Mouse (Mus musculus): ENCODE data around the gene Bbx. TPM values are rescaled to one million over a fixed set of nuclear protein-coding genes. Genes with fewer than 3 reads are reported as not detected.

Bbx gene
- polyA plus RNA-seq, 1 experiment from 2014 or later: 65.4 TPM

DNA sequence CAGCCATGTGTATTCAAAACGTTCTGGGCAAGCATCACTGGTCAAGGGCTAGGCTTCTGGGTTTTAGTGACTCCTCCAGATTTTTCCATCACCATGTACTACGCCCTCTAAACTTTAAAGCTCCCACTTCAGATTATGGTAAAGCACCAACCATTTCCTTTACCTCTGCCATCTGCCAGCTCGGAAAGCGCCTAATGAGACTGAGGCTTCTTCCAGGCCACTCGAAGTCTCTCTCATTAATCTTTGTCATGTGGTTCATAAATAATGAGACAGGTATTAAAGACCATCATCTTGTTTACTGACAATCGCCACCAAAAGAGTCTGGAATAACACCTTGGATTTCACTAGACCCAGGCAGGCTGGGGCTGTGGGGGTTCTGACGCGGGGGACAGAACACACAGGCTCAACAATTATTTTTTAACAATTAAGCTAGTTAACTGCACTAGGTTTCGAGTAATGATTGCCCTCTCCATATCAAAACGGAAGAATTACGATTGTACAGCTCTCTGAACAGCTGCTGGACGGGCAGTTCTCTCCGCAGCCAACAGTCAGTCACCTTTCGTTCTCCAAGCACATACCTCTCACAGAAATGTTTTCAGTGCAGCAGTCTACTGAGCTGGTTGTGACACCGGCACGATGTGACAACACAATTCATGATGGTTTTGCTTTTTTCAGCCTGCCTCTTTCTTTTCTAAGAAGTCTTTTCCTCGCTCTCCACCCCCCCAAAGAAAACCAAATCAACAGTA, 68.6 kb downstream of the Bbx start:
- 18% methylated on average over 17 of the region's 17 CpGs for WGBS
- peak overlapping the region; percentile 62 for H3K4me2 ChIP-seq
- peak; percentile 53; the same call in 1 of the 2 replicates for ATAC-seq (replicated peaks; ENCODE audit: low FRiP score)
- H3K27ac ChIP-seq: peak overlapping the region; percentile 92
- H3K27me3 ChIP-seq: no peaks in the 10 kb centered on the region
- H3K4me3 ChIP-seq (replicated peaks): peak overlapping the region; percentile 48
- H3K36me3 ChIP-seq: no peaks in the 10 kb centered on the region
- H3K9ac ChIP-seq: peak overlapping the region; percentile 19
- peaks cover 24% of the 10 kb centered on the region for H3K4me1 ChIP-seq
- H3K9me3 ChIP-seq (replicated peaks): no peaks in the 10 kb centered on the region

GRCm38 (mm10) chr16:50360631-50361030, 71.6 kb downstream of the Bbx start:
- 79% methylated on average over 7 of the region's 7 CpGs for WGBS
- H3K27ac ChIP-seq: no peak overlapping the region
- ATAC-seq (replicated peaks; ENCODE audit: low FRiP score): no peak

DNA sequence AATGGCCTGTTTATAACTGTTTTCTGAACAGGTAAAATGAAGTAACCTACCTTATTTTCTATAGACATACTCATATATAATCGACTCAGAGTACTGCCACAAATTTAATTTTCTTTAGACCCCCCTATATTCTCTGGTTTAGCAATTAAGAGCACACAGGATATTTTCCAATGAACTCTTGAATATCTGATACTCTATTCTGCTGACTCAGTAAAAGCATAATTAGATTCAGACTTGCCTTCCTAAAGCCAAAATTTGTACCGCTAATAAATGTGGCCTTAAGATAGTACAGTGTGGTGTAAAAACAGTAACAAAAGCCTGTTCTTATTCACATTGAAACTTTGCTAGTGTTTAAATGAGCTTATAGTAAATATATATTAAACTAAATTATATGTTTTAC, 102.5 kb downstream of the Bbx start:
- WGBS: 93% methylated on average over 2 of the region's 2 CpGs
- Histone ChIP-seq H3K4me1 (no peaks in the 10 kb centered on the region), H3K4me3 (replicated peaks) (no peak overlapping the region), H3K36me3 (no peaks in the 10 kb centered on the region), H3K9me3 (replicated peaks) (no peaks in the 10 kb centered on the region), H3K27me3 (no peaks in the 10 kb centered on the region), H3K27ac (no peak overlapping the region), H3K9ac (no peak overlapping the region), H3K4me2 (no peak overlapping the region)
- no peak for ATAC-seq (replicated peaks; ENCODE audit: low FRiP score)

More at GRCm38 (mm10) chr16:50360631-50361030, 71.6 kb downstream of the Bbx start:
- no peaks in the 10 kb centered on the region for H3K27me3 ChIP-seq
- H3K4me3 ChIP-seq (replicated peaks): no peak overlapping the region
- peaks cover 7% of the 10 kb centered on the region; the same call in 1 of the 2 replicates for H3K36me3 ChIP-seq
- peaks cover 20% of the 10 kb centered on the region for H3K4me1 ChIP-seq
- H3K9ac ChIP-seq: no peak overlapping the region
- no peaks in the 10 kb centered on the region for H3K9me3 ChIP-seq (replicated peaks)
- no peak overlapping the region for H3K4me2 ChIP-seq

DNA sequence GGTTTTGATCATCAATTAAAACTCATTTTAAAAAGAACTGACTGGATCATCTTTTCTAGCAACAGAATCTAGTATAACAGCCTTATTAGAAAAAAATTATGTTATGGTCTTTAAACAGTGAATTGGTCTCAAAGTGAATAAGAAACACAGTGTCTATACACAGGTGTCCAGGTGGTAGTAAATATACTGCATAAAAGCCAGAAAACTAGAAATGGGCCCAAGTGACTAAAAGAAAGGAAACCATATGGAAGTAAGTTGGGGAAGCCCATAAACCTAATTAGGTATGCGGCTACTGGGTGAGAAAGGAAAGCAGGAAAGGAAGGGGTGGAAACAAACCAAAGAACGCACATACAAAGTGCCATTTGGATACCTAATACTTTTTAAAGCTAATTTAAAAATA, 107.4 kb downstream of the Bbx start:
- no peak overlapping the region for H3K4me2 ChIP-seq
- no peaks in the 10 kb centered on the region for H3K36me3 ChIP-seq
- no peaks in the 10 kb centered on the region for H3K4me1 ChIP-seq
- 83% methylated on average over 2 of the region's 2 CpGs for WGBS
- ATAC-seq (replicated peaks; ENCODE audit: low FRiP score): no peak
- H3K27me3 ChIP-seq: no peaks in the 10 kb centered on the region
- H3K4me3 ChIP-seq (replicated peaks): no peak overlapping the region
- no peak overlapping the region for H3K27ac ChIP-seq
- no peaks in the 10 kb centered on the region for H3K9me3 ChIP-seq (replicated peaks)
- H3K9ac ChIP-seq: no peak overlapping the region

DNA sequence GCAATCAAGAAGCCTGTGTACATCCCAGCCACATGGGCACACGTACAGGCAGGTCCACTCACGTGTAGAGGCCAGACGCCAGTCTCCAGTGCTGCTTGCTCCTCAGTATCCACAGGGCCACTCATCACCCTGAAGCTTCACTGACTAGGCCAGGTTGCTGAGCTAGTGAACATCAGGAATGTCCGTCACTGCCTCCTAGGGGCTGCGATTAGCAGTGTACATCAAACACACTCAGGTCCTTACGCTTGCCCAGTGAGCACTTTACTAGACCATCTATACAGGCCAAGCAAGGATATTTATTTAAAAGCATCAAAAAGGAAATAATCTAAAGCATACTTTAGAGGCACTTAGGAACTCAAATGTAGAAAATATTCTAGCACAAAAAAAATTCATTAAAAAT, 107.9 kb downstream of the Bbx start:
- Histone ChIP-seq H3K9ac (no peak overlapping the region), H3K36me3 (no peaks in the 10 kb centered on the region), H3K27ac (no peak overlapping the region), H3K4me3 (replicated peaks) (no peak overlapping the region), H3K4me1 (no peaks in the 10 kb centered on the region), H3K27me3 (no peaks in the 10 kb centered on the region), H3K9me3 (replicated peaks) (no peaks in the 10 kb centered on the region), H3K4me2 (no peak overlapping the region)
- no peak for ATAC-seq (replicated peaks; ENCODE audit: low FRiP score)
- 86% methylated on average over 6 of the region's 6 CpGs for WGBS

- no peak overlapping the region for H3K4me2 ChIP-seq
- H3K27ac ChIP-seq: no peak overlapping the region
- H3K36me3 ChIP-seq: no peaks in the 10 kb centered on the region
- no peak for ATAC-seq (replicated peaks; ENCODE audit: low FRiP score)
- H3K4me1 ChIP-seq: no peaks in the 10 kb centered on the region
- no peaks in the 10 kb centered on the region for H3K27me3 ChIP-seq
- WGBS: 83% methylated on average over 3 of the region's 3 CpGs
- H3K4me3 ChIP-seq (replicated peaks): no peak overlapping the region
- H3K9ac ChIP-seq: no peak overlapping the region
- no peaks in the 10 kb centered on the region for H3K9me3 ChIP-seq (replicated peaks)
These were observed 110.8 kb downstream of the Bbx start for GRCm38 (mm10) chr16:50321368-50321767.

DNA sequence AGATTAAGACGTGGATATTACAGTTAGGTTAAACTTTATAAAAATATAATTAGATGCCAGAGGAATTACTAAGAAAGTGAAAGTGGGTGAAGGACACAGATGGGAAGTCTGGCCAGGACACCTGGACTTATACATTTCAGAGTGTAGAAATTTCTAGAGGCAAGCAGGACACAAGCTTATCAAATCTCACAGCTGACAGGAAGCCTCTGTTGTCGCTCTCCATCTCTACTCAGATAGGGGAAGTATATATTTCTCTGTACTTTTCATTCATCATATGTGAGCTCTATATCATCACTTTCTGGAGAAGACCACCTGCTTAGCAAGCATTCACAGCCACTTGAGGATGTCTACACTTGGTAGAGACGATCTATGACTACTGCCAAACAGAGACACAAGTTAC, 113.9 kb downstream of the Bbx start:
- no peaks in the 10 kb centered on the region for H3K4me1 ChIP-seq
- no peaks in the 10 kb centered on the region for H3K27me3 ChIP-seq
- H3K4me3 ChIP-seq (replicated peaks): no peak overlapping the region
- ATAC-seq (replicated peaks; ENCODE audit: low FRiP score): no peak
- H3K9ac ChIP-seq: no peak overlapping the region
- H3K4me2 ChIP-seq: no peak overlapping the region
- H3K36me3 ChIP-seq: no peaks in the 10 kb centered on the region
- WGBS: 90% methylated on average over 3 of the region's 3 CpGs
- H3K27ac ChIP-seq: no peak overlapping the region
- H3K9me3 ChIP-seq (replicated peaks): no peaks in the 10 kb centered on the region

GRCm38 (mm10) chr16:50315349-50315969, 116.7 kb downstream of the Bbx start:
- H3K27ac ChIP-seq: no peak overlapping the region
- H3K4me3 ChIP-seq (replicated peaks): no peak overlapping the region
- no peaks in the 10 kb centered on the region for H3K36me3 ChIP-seq
- no peak overlapping the region for H3K9ac ChIP-seq
- 93% methylated on average over 1 of the region's 1 CpGs for WGBS
- no peaks in the 10 kb centered on the region for H3K27me3 ChIP-seq
- no peak for ATAC-seq (replicated peaks; ENCODE audit: low FRiP score)
- no peak overlapping the region for H3K4me2 ChIP-seq
- H3K9me3 ChIP-seq (replicated peaks): no peaks in the 10 kb centered on the region
- H3K4me1 ChIP-seq: no peaks in the 10 kb centered on the region

GRCm38 (mm10) chr16:50311588-50311987, 120.6 kb downstream of the Bbx start:
- no peaks in the 10 kb centered on the region for H3K36me3 ChIP-seq

DNA sequence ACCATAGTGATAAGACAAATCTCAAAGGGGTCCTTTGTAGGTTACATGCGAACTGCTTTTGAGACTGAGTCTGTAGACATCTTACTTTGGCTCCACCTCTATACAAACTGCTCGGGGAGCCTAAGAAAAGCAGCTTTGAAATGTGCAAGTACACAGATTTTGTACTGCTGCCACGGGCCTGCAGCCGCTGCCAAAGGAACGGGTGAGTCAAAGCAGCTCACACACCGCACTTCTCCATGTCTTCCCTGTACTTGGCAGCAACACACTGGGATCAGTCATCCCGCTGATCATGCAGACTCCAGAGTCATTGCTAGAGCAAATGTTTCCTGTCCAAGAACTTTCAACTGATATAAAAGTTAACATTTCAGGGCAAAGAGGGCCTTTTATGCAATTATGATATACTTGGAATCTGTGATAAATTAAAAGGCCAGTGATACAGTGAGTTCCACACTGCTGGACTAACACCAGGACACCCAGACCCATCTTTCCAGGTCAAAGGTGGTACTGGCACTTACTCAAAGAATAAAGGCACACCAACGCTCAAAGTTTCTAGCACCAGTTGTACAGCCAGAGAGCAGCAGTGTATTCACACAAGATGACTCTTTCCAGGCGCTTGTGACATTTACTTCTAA, 122.7 kb downstream of the Bbx start:
- Histone ChIP-seq H3K27me3 (no peaks in the 10 kb centered on the region), H3K4me3 (replicated peaks) (no peak overlapping the region), H3K4me1 (no peaks in the 10 kb centered on the region), H3K9me3 (replicated peaks) (no peaks in the 10 kb centered on the region), H3K9ac (no peak overlapping the region), H3K36me3 (no peaks in the 10 kb centered on the region), H3K27ac (no peak overlapping the region), H3K4me2 (no peak overlapping the region)
- ATAC-seq (replicated peaks; ENCODE audit: low FRiP score): no peak
- 73% methylated on average over 9 of the region's 9 CpGs for WGBS

More at GRCm38 (mm10) chr16:50311588-50311987, 120.6 kb downstream of the Bbx start:
- H3K27ac ChIP-seq: no peak overlapping the region
- 80% methylated on average over 4 of the region's 4 CpGs for WGBS
- H3K4me1 ChIP-seq: no peaks in the 10 kb centered on the region
- H3K9me3 ChIP-seq (replicated peaks): no peaks in the 10 kb centered on the region
- ATAC-seq (replicated peaks; ENCODE audit: low FRiP score): no peak
- H3K4me3 ChIP-seq (replicated peaks): no peak overlapping the region
- H3K4me2 ChIP-seq: no peak overlapping the region
- H3K9ac ChIP-seq: no peak overlapping the region
- H3K27me3 ChIP-seq: no peaks in the 10 kb centered on the region

DNA sequence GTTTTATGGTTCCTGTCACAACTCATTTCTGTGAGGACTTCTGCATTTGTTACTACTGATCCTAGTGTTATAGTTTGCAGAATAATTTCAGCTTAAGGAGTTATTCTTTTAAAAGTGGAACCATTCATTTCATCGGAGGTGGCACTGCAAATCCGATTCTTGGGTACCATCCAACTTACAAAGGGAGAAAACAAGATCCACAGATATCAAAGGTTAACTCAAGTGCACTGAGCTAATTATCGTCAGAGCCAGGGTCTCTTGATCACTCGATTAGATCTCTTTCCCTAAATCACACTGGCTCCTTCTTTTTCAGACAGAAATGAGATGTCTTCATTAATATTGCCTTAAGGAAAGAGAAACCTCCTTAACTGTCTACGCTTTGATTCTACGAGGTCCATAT, 123.9 kb downstream of the Bbx start:
- 69% methylated on average over 6 of the region's 6 CpGs for WGBS
- H3K4me2 ChIP-seq: no peak overlapping the region
- ATAC-seq (replicated peaks; ENCODE audit: low FRiP score): no peak

DNA sequence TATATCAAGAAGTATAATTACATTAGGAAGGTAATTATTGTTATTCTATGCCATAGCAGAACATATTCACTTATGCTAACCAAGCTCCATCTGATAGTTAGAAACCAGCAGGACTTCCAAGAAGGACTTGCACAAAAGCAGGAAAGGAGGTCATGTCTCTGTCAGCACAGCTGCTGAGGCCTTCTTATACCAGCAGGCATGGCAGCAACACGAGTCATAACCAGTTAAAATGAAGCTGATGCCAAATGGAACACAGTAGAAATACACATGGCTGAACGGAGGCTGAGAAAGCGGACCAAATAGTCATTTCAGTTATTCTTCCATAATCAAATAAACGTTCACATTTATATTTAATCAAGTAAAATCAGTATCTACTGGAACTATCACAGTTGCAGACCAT, 125.0 kb downstream of the Bbx start:
- ATAC-seq (replicated peaks; ENCODE audit: low FRiP score): no peak
- 85% methylated on average over 4 of the region's 4 CpGs for WGBS
- no peaks in the 10 kb centered on the region for H3K9me3 ChIP-seq (replicated peaks)
- H3K27ac ChIP-seq: no peak overlapping the region
- no peaks in the 10 kb centered on the region for H3K36me3 ChIP-seq
- no peaks in the 10 kb centered on the region for H3K4me1 ChIP-seq
- H3K27me3 ChIP-seq: no peaks in the 10 kb centered on the region
- H3K4me3 ChIP-seq (replicated peaks): no peak overlapping the region
- H3K4me2 ChIP-seq: no peak overlapping the region
- no peak overlapping the region for H3K9ac ChIP-seq

More for the DNA sequence above, 123.9 kb downstream of the Bbx start:
- Histone ChIP-seq H3K4me3 (replicated peaks) (no peak overlapping the region), H3K9me3 (replicated peaks) (no peaks in the 10 kb centered on the region), H3K9ac (no peak overlapping the region), H3K36me3 (no peaks in the 10 kb centered on the region), H3K27me3 (no peaks in the 10 kb centered on the region), H3K27ac (no peak overlapping the region), H3K4me1 (no peaks in the 10 kb centered on the region)
